Mouse (Mus musculus) kidney, adult 2 months (tissue): ENCODE results near the gene Utp14a.

Source experiments
- CTCF ChIP-seq: fragments of 200-500 bp; conservative IDR thresholded peaks from 2 replicates; pipeline ENCODE4 v1.5.1; 2011; ENCODE audit warnings: low read depth, mild to moderate bottlenecking, control low read depth, low read length, moderate library complexity, mixed read lengths; ENCODE audit not compliant: insufficient read depth, insufficient read length
- POLR2A ChIP-seq: fragments of 200-500 bp; IDR thresholded peaks from one replicate; pipeline ENCODE4 v1.6.1; 2011; ENCODE audit warnings: low read depth, low read length, control low read depth

GRCm38 (mm10) chrX:48207761-48208487, 48.7 kb upstream of the Utp14a start:
- TF ChIP-seq POLR2A (no peak), CTCF (no peak)
